Mouse (Mus musculus) cerebellum, adult 18-20 months (tissue): Measurements from ENCODE around the gene Cd79a.
"Not testable (repeated sequence)": the region's sequence is repeated elsewhere in the genome, so short reads cannot be mapped to it uniquely, and the experiment has no call there.

Experiments used
- DNase-seq, 2 experiments: peaks; one replicate each; pipeline ENCODE4 v3.0.0; 2021

The Cd79a gene

DNA sequence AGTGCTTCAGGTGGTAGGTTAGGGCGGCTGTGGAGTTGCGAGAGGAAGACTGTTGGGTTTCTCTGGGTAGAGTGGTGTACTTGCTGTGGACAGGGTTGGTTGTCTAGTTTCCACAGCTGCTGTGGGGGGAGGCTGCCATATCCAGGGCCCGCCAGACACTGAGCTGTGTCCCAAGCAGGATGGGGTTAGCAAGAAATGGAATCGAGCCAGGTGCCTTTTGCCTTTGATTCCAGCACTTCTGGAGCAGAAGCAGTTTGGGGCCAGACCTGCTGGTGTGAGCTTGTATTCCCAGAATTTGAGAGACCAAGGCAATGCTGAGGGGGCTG lies 10.9 kb upstream of the Cd79a start:
- DNase-seq = no peak

- DNase-seq = no peak
Observed at GRCm38 (mm10) chr7:24887096-24887495, 10.1 kb upstream of the Cd79a start.

GRCm38 (mm10) chr7:24889431-24890220 lies 7.6 kb upstream of the Cd79a start:
- no peak for DNase-seq

DNA sequence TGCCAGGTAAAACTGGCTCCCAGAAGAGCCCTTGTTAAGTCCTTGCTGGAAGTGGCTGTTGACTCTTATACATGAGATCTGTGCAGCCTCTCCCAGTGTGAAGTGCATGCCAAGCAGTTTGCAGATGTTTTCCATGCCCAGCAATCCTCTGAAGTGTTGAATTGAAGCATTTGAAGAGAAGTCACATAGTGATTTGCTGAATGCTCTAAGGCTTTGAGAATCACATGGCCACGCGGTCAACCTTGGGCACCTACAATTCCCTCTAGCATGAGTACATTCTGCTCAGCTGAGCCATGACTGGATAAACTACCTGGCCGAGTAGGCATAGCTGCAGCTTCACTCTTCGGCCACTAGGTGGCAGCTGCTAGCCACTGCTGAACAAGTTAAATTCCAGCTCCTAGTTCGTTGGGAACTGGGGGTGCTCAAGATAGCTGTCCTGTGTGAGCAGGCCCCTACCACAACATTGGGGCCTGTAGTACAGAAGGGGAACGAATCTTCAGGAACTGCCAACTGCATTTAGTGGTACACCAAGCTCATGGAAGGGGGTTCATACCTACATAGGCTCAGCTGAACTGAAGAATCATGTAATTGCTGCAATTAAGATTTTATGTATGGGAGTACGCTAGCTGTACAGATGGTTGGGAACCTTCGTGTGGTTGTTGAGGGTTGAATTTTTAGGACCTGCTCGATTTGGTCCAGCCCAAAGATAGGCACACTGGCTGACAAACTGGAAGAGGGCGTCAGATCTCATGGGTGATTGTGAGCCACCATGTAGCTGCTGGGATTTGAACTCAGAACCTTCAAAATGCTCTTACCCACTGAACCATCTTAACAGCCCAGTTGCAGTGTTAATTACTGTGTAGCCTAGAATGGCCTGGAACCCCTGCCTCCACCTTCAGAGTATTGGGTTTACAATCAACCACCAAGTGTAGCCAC lies 6.6 kb upstream of the Cd79a start:
- peak; percentile 75 to 76 for DNase-seq

DNA sequence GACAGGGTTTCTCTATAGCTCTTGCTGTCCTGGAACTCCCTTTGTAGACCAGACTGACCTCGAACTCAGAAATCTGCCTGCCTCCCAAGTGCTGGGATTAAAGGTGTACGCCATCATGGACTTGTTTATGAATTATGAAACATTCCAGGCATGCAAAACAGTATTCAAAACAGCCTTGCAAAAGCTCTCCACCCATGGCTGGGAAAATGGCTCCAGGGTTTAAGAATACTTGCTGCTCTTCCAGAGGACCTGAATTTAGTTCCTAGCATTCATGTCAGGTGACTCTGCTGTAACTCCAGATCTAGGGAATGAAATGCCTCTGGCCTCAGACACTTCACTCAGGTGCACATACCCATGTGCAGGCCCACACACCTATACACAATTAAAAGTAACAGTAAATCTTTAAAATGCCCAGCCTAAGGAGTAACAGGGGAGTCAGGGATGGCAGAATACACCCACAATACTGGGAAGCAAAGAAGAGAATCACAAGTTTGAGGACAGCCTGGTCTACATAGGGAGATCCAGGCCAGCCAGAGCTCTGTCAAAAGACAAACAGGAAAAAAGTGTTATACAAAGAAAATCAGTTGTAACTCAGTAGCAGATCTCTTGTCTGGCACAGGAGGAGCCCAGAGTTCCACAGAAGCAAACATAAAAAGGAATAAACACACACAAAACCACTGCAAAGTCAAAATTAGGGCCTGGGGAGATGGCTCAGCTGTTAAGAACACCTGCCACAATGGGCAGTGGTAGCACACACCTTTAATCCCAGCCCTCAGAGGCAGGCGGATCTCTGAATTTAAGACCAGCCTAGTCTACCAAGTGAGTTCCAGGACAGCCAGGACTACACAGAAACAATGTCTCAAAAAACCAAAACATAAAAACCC lies 5.7 kb upstream of the Cd79a start:
- no peak for DNase-seq

GRCm38 (mm10) chr7:24892125-24892583 lies 5.0 kb upstream of the Cd79a start:
- no peak for DNase-seq

DNA sequence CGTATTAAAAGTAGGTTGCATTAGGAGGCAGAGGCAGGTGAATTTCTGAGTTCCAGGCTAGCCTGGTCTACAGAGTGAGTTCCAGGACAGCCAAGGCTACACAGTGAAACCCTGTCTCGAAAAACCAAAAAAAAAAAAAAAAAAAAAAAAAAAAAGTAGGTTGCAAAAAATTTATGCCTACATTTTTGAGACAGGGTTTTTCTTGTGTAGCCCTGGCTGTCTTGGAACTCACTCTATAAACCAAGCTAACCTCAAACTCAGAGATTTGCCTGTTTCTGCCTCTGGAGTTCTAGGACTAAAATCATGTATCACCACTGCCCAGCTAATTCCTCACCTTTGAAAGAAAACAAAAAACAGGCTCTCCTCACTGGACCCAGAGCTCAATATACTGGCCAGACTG lies 1.4 kb upstream of the Cd79a start:
- DNase-seq = not testable (repeated sequence)

GRCm38 (mm10) chr7:24896269-24896668 lies 912 bp upstream of the Cd79a start:
- DNase-seq = no peak

DNA sequence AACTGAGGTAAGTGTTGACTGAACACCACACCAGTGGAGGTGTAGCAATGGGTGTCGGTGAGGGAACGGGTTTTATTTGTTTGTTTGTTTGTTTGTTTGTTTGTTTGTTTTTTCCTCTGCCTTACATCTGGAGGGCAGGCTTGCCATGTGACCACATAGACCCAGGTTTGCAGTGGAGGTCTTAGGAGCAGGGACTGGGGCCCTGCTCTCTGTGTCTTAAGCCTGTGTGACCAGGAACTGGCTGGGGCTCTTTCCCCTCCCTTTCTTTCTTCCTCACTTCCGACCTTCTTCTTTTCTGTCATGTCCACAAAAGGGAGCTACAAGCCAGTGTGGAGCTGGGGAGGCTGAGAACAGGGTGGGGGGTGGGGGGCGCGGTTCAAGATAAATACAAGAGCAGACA lies 778 bp downstream of the Cd79a start:
- DNase-seq = no peak

- DNase-seq = no peak
Observed at GRCm38 (mm10) chr7:24901114-24901513, 3.9 kb downstream of the Cd79a start.

DNA sequence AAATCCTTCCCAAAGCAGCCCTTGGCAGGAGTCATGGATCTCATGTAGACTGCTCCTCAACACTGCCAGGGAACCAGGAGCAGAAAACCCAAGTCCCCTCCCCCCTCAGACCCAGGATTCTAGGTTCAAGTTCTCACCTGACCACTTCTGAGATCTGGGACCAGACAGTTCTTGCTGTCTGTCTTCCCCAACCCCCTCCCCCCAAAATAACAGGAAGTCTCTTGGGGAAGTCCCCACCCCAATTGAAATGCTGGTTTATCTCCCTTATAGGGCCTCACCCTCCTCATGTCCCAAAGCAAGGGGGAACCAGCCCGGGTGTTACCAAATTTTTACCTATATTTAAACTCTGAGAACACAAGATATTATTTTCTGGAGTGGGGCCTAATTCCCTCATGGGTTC lies 4.7 kb downstream of the Cd79a start:
- DNase-seq = no peak

GRCm38 (mm10) chr7:24902264-24902629 lies 5.1 kb downstream of the Cd79a start:
- DNase-seq = no peak

GRCm38 (mm10) chr7:24902630-24903443 lies 5.7 kb downstream of the Cd79a start, which contains the start of gene Arhgef1:
Gene Arhgef1 (plus strand): TSS chr7:24902912.
- peak; percentile 63 to 68 for DNase-seq

- DNase-seq = no peak
Observed at GRCm38 (mm10) chr7:24903444-24903825, 6.3 kb downstream of the Cd79a start.

DNA sequence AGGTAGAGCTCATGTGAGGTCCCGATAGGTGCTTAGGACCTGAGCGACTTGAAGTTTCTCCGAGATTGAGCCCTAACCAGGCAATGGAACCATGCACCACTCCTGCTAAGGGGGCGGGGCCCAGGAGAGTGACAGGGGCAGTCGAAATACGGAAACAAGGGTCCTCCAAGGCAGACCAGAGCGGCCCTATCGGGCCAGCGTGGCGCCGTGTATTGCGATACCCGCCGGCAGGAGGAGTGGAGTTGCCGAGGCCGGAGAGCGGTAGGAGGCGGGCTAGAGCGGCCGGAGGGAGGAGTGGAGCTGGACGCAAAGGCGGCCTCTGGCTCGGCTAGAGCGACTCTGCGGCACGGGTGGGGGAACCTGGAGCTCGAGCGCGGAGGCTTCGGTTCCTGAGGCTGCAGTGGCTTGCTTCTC lies 6.9 kb downstream of the Cd79a start:
- DNase-seq = peak; percentile 96 to 98

GRCm38 (mm10) chr7:24904936-24905335 lies 7.8 kb downstream of the Cd79a start:
- DNase-seq = peak; percentile 76 to 77

DNA sequence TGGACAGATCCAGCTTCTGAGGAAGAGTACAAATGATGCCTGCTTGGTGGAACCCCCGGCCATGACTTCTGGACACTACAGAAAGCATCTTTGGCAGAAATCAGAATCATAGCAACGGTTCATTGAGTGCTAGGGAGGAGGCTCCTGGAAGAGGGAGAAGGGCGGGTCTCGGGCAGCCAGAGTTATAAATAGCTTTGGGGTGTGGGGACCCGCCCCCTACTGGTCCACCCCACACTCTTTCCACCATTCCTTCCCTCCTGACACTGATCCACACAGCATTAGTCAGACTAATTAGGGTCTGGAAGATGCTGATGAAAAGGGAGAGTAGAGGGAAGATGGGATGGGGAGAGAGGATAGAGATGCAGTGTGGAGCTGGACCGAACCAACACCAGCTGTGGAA lies 9.4 kb downstream of the Cd79a start:
- no peak for DNase-seq

DNA sequence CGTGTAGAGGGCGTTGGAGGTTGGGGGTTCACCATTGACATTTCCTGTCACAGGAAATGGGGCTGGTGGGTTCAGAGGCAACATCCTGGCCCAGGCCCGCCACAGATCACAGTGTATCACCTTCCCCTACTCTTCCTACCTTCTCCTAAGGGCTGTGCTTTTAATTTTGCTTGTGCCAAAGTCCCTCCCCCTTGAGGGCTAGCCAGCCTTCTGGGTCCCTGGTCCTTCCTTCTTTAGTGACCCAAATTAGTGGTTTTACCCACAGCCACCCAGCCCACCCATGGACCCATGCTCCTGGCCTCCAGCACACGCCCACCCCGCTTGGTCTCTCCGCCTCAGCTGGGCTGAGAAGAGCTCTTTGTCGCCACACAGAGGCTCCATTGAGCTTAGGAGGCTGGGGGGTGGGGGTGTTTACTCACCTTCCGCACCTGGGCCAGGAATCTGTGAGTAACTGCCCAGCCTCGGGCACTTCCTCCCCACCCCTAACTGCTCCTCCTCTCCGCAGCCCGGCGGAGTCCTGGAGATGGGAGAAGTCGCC lies 10.1 kb downstream of the Cd79a start:
- no peak for DNase-seq

- peak; percentile 41 to 44 for DNase-seq
Observed at GRCm38 (mm10) chr7:24912480-24912879, 15.3 kb downstream of the Cd79a start.

- no peak for DNase-seq
Observed at GRCm38 (mm10) chr7:24918763-24919323, 21.7 kb downstream of the Cd79a start.

- DNase-seq = peak in 1 of 2 experiments; percentile 22
Observed at GRCm38 (mm10) chr7:24919728-24920127, 22.5 kb downstream of the Cd79a start.
